In genomic region chr2:31294985-31295384, GRCm38 (mm10) we compare ENCODE assay signal across 8 mouse cellular contexts. TPM values are rescaled to one million over a fixed set of nuclear protein-coding genes. Genes with fewer than 3 reads are reported as not detected.
DNase-seq lines count a peak whose midpoint lies in the region; ATAC-seq and TF ChIP-seq lines count a peak whose summit lies in the region.

No protein-coding gene starts in this region.

- TF ChIP-seq POLR2A in kidney, adult 2 months (IDR thresholded peaks at IDR 0.05; ENCODE audit: low read depth, low read length), result no peak
- TF ChIP-seq POLR2A in bone marrow, adult 2 months (IDR thresholded peaks at IDR 0.05; ENCODE audit: borderline replicate concordance, control insufficient read depth, low read depth, low read length), result no peak; the same call in 1 of the 2 replicates

- no peaks in the 10 kb centered on the region for H3K27me3 ChIP-seq in kidney, adult 2 months (replicated peaks; ENCODE audit: control insufficient read depth, insufficient read depth, low read length)
- H3K27me3 ChIP-seq in kidney, embryonic 14.5 days (ENCODE audit: control insufficient read depth, insufficient read depth, low read length), result no peaks in the 10 kb centered on the region
- no peaks in the 10 kb centered on the region for H3K27me3 ChIP-seq in liver, embryonic 13.5 days

- H3K4me3 ChIP-seq in kidney, adult 2 months (ENCODE audit: insufficient read depth, low read depth, low read length), result no peak overlapping the region
- no peak overlapping the region for H3K4me3 ChIP-seq in kidney, embryonic 14.5 days (ENCODE audit: low read length)
- H3K4me3 ChIP-seq in bone marrow, adult 2 months (replicated peaks; ENCODE audit: control insufficient read depth, low read depth, low read length), result no peak overlapping the region
- no peak overlapping the region for H3K4me3 ChIP-seq in liver, embryonic 13.5 days (replicated peaks)

- 5% methylated on average over 4 of the region's 4 CpGs for WGBS in kidney, adult 2 months
- WGBS in kidney, embryonic 14.5 days, result 0% methylated on average over 4 of the region's 4 CpGs
- WGBS in bone marrow, adult 2 months, result 0% methylated on average over 4 of the region's 4 CpGs
- WGBS in liver, embryonic 13.5 days (ENCODE audit: insufficient replicate concordance), result 3% methylated on average over 4 of the region's 4 CpGs

- H3K36me3 ChIP-seq in kidney, adult 2 months (ENCODE audit: control insufficient read depth, insufficient read depth, low read length), result no peaks in the 10 kb centered on the region
- H3K36me3 ChIP-seq in kidney, embryonic 14.5 days (ENCODE audit: control insufficient read depth, insufficient read depth, low read length), result peaks cover 25% of the 10 kb centered on the region
- no peaks in the 10 kb centered on the region for H3K36me3 ChIP-seq in liver, embryonic 13.5 days

- H3K4me2 ChIP-seq in kidney, embryonic 14.5 days (replicated peaks; ENCODE audit: low read depth, low read length), result no peak overlapping the region
- no peak overlapping the region for H3K4me2 ChIP-seq in liver, embryonic 13.5 days

- H3K4me1 ChIP-seq in kidney, adult 2 months (ENCODE audit: control insufficient read depth, insufficient read depth, low read length), result no peaks in the 10 kb centered on the region; the same call in 1 of the 2 replicates
- no peaks in the 10 kb centered on the region for H3K4me1 ChIP-seq in kidney, embryonic 14.5 days (ENCODE audit: control insufficient read depth, insufficient read depth, low read length)
- H3K4me1 ChIP-seq in bone marrow, adult 2 months (ENCODE audit: control insufficient read depth, insufficient read depth, low read length), result no peaks in the 10 kb centered on the region; the same call in 1 of the 2 replicates
- peaks cover 9% of the 10 kb centered on the region for H3K4me1 ChIP-seq in liver, embryonic 13.5 days (replicated peaks)

- H3K9me3 ChIP-seq in kidney, embryonic 14.5 days (ENCODE audit: control insufficient read depth, low read length), result no peaks in the 10 kb centered on the region
- no peaks in the 10 kb centered on the region for H3K9me3 ChIP-seq in liver, embryonic 13.5 days (replicated peaks)

- no peak overlapping the region for H3K9ac ChIP-seq in kidney, embryonic 14.5 days (ENCODE audit: low read depth, low read length)
- H3K9ac ChIP-seq in liver, embryonic 13.5 days, result no peak overlapping the region

- TF ChIP-seq CTCF in kidney, adult 2 months (conservative IDR thresholded peaks at IDR 0.05; ENCODE audit: insufficient read depth, insufficient read length, low read depth, low read length), result peak; percentile 83
- peak; percentile 91 for TF ChIP-seq CTCF in bone marrow, adult 2 months (IDR thresholded peaks at IDR 0.05; ENCODE audit: control insufficient read depth, insufficient read depth, low read length)

- H3K27ac ChIP-seq in kidney, adult 2 months (ENCODE audit: insufficient read depth, low read depth, low read length), result no peak overlapping the region
- no peak overlapping the region for H3K27ac ChIP-seq in kidney, embryonic 14.5 days (ENCODE audit: low read depth, low read length)
- H3K27ac ChIP-seq in bone marrow, adult 2 months (ENCODE audit: control insufficient read depth, insufficient read depth, low read depth, low read length, poor library complexity), result no peak overlapping the region
- H3K27ac ChIP-seq in liver, embryonic 13.5 days, result no peak overlapping the region

- ATAC-seq in kidney, embryonic 14.5 days (ENCODE audit: low FRiP score, low TSS enrichment), result no peak
- ATAC-seq in erythroblast, adult 5-6 weeks (replicated peaks; ENCODE audit: low FRiP score, poor library complexity, severe bottlenecking), result peak; percentile 61
- ATAC-seq in liver, embryonic 13.5 days (ENCODE audit: low read depth), result no peak

- peak; percentile 75 for DNase-seq in kidney, adult 2 months
- DNase-seq in kidney, postnatal 10 days, result peak; percentile 86
- DNase-seq in liver, embryonic 13.5 days, result peak; percentile 52
- DNase-seq in retina, postnatal 1 day, result peak; percentile 76
- peak; percentile 90 for DNase-seq in thymus, postnatal 4 days

RNA-seq across cellular contexts. Expression of gene Hmcn2, which starts 19.2 kb away (rescaled TPM):
- 14.3 and 16.4 TPM in 2 replicates for polyA plus RNA-seq in kidney, adult 2 months (2012; rRNA removed)
- polyA plus RNA-seq in kidney, embryonic 14.5 days (2014; fragmentation: Nextera tagmentation; extraction: Ambion mirVana), result 0.10 TPM in 1 of 2 replicates, not detected in the other
- 0.52 and 1.6 TPM in 2 replicates for polyA plus RNA-seq in bone marrow, adult 2 months (2011; ENCODE audit: insufficient read depth, insufficient read length, low replicate concordance, missing spikeins)
- total RNA-seq in erythroblast, adult 5-6 weeks (2015; ENCODE audit: low replicate concordance), result not detected in 2 replicates
- not detected in 2 replicates for total RNA-seq in erythroblast, adult 5-6 weeks (2017; ENCODE audit: low replicate concordance)
- 0.23 and 0.25 TPM in 2 replicates for polyA plus RNA-seq in liver, embryonic 13.5 days (2015; fragmentation: Nextera tagmentation; extraction: Ambion mirVana)

RNA-seq across cellular contexts. Expression of gene Ncs1, which starts 49.4 kb away (rescaled TPM):
- 3.5 and 3.9 TPM in 2 replicates for polyA plus RNA-seq in kidney, adult 2 months (2012; rRNA removed)
- polyA plus RNA-seq in kidney, embryonic 14.5 days (2014; fragmentation: Nextera tagmentation; extraction: Ambion mirVana), result 34.5 and 57.0 TPM in 2 replicates
- polyA plus RNA-seq in bone marrow, adult 2 months (2011; ENCODE audit: insufficient read depth, insufficient read length, low replicate concordance, missing spikeins), result 0.49 TPM in 1 of 2 replicates, not detected in the other
- not detected in 2 replicates for total RNA-seq in erythroblast, adult 5-6 weeks (2015; ENCODE audit: low replicate concordance)
- total RNA-seq in erythroblast, adult 5-6 weeks (2017; ENCODE audit: low replicate concordance), result not detected in 2 replicates
- polyA plus RNA-seq in liver, embryonic 13.5 days (2015; fragmentation: Nextera tagmentation; extraction: Ambion mirVana), result 2.2 and 2.3 TPM in 2 replicates
